Mouse (Mus musculus): ENCODE results near the gene Mettl16. TPM values are rescaled to one million over a fixed set of nuclear protein-coding genes. Genes with fewer than 3 reads are reported as not detected.

Gene Mettl16
- polyA plus RNA-seq, 2 experiments = 9.3 to 14.6 TPM

GRCm38 (mm10) chr11:74771650-74772049 is 1.0 kb downstream of the Mettl16 start:
- TF ChIP-seq EP300 (IDR thresholded peaks at IDR 0.05; ENCODE audit: low read depth) (no peak), CTCF (IDR thresholded peaks at IDR 0.05; ENCODE audit: low read depth) (no peak)
- WGBS (ENCODE audit: insufficient replicate concordance) = 48% methylated on average over 4 of the region's 4 CpGs
- Histone ChIP-seq H3K9ac (replicated peaks) (no peak overlapping the region; the same call in 1 of the 2 replicates), H3K4me2 (ENCODE audit: low read depth) (peak overlapping the region; percentile 84), H3K4me1 (replicated peaks; ENCODE audit: control insufficient read depth in 2 of 2, insufficient read depth in 2 of 2, low read length in 1 of 2) (peaks cover 12 to 14% of the 10 kb centered on the region in 2 experiments), H3K27ac (no peak overlapping the region), H3K9me3 (ENCODE audit: control insufficient read depth, low read length) (no peaks in the 10 kb centered on the region), H3K36me3 (replicated peaks; ENCODE audit: control insufficient read depth, insufficient read depth, low read depth) (peaks cover 8% of the 10 kb centered on the region), H3K27me3 (ENCODE audit: control insufficient read depth, insufficient read depth, low read length) (no peaks in the 10 kb centered on the region), H3K4me3 (ENCODE audit: insufficient read depth in 1 of 2, low read depth in 2 of 2, low read length in 2 of 2) (peak overlapping the region; percentile 94; a peak in 3 of 4 replicates)
- no peak for DNase-seq (ENCODE audit: low read depth in 3 of 3, low spot score in 3 of 3)
- ATAC-seq (ENCODE audit: insufficient read depth) = no peak

- H3K4me1 ChIP-seq (replicated peaks; ENCODE audit: control insufficient read depth in 2 of 2, insufficient read depth in 2 of 2, low read length in 1 of 2) = peaks cover 12 to 14% of the 10 kb centered on the region in 2 experiments
- H3K4me2 ChIP-seq (ENCODE audit: low read depth) = peak overlapping the region; percentile 22
- H3K9ac ChIP-seq (replicated peaks) = no peak overlapping the region
- DNase-seq (ENCODE audit: low read depth in 3 of 3, low spot score in 3 of 3) (no peak), ATAC-seq (ENCODE audit: insufficient read depth) (no peak)
- peaks cover 8% of the 10 kb centered on the region for H3K36me3 ChIP-seq (replicated peaks; ENCODE audit: control insufficient read depth, insufficient read depth, low read depth)
- no peaks in the 10 kb centered on the region for H3K9me3 ChIP-seq (ENCODE audit: control insufficient read depth, low read length)
- 63% methylated on average over 2 of the region's 2 CpGs for WGBS (ENCODE audit: insufficient replicate concordance)
- H3K4me3 ChIP-seq (ENCODE audit: insufficient read depth in 1 of 2, low read depth in 2 of 2, low read length in 2 of 2) = no peak overlapping the region
- TF ChIP-seq EP300 (IDR thresholded peaks at IDR 0.05; ENCODE audit: low read depth) (no peak), CTCF (IDR thresholded peaks at IDR 0.05; ENCODE audit: low read depth) (no peak)
- H3K27ac ChIP-seq = no peak overlapping the region
- H3K27me3 ChIP-seq (ENCODE audit: control insufficient read depth, insufficient read depth, low read length) = no peaks in the 10 kb centered on the region
Observed at GRCm38 (mm10) chr11:74772386-74772785, 1.8 kb downstream of the Mettl16 start.

- TF ChIP-seq CTCF (IDR thresholded peaks at IDR 0.05; ENCODE audit: low read depth) (no peak), EP300 (IDR thresholded peaks at IDR 0.05; ENCODE audit: low read depth) (no peak)
- WGBS (ENCODE audit: insufficient replicate concordance) = 75% methylated on average over 4 of the region's 4 CpGs
- ATAC-seq (ENCODE audit: insufficient read depth) (no peak), DNase-seq (ENCODE audit: low read depth in 3 of 3, low spot score in 3 of 3) (no peak)
- no peaks in the 10 kb centered on the region for H3K9me3 ChIP-seq (ENCODE audit: control insufficient read depth, low read length)
- no peaks in the 10 kb centered on the region for H3K27me3 ChIP-seq (ENCODE audit: control insufficient read depth, insufficient read depth, low read length)
- no peak overlapping the region for H3K9ac ChIP-seq (replicated peaks)
- no peak overlapping the region for H3K4me2 ChIP-seq (ENCODE audit: low read depth)
- peaks cover 26% of the 10 kb centered on the region for H3K36me3 ChIP-seq (replicated peaks; ENCODE audit: control insufficient read depth, insufficient read depth, low read depth)
- no peak overlapping the region for H3K27ac ChIP-seq
- no peak overlapping the region for H3K4me3 ChIP-seq (ENCODE audit: insufficient read depth in 1 of 2, low read depth in 2 of 2, low read length in 2 of 2)
- H3K4me1 ChIP-seq (replicated peaks; ENCODE audit: control insufficient read depth in 2 of 2, insufficient read depth in 2 of 2, low read length in 1 of 2) = no peaks in the 10 kb centered on the region
Observed at GRCm38 (mm10) chr11:74792874-74793273, 22.2 kb downstream of the Mettl16 start.

GRCm38 (mm10) chr11:74800658-74801057 is 30.0 kb downstream of the Mettl16 start:
- Histone ChIP-seq H3K27me3 (ENCODE audit: control insufficient read depth, insufficient read depth, low read length) (no peaks in the 10 kb centered on the region), H3K27ac (no peak overlapping the region), H3K9ac (replicated peaks) (no peak overlapping the region), H3K4me2 (ENCODE audit: low read depth) (no peak overlapping the region), H3K36me3 (replicated peaks; ENCODE audit: control insufficient read depth, insufficient read depth, low read depth) (peaks cover 12% of the 10 kb centered on the region), H3K4me3 (ENCODE audit: insufficient read depth in 1 of 2, low read depth in 2 of 2, low read length in 2 of 2) (no peak overlapping the region), H3K4me1 (replicated peaks; ENCODE audit: control insufficient read depth in 2 of 2, insufficient read depth in 2 of 2, low read length in 1 of 2) (no peaks in the 10 kb centered on the region), H3K9me3 (ENCODE audit: control insufficient read depth, low read length) (no peaks in the 10 kb centered on the region)
- DNase-seq (ENCODE audit: low read depth in 3 of 3, low spot score in 3 of 3) = no peak
- TF ChIP-seq CTCF (IDR thresholded peaks at IDR 0.05; ENCODE audit: low read depth) (no peak), EP300 (IDR thresholded peaks at IDR 0.05; ENCODE audit: low read depth) (no peak)
- ATAC-seq (ENCODE audit: insufficient read depth) = no peak
- 62% methylated on average over 4 of the region's 4 CpGs for WGBS (ENCODE audit: insufficient replicate concordance)

GRCm38 (mm10) chr11:74804081-74804627 is 33.5 kb downstream of the Mettl16 start:
- ATAC-seq (ENCODE audit: insufficient read depth) (no peak), DNase-seq (ENCODE audit: low read depth in 3 of 3, low spot score in 3 of 3) (no peak)
- 76% methylated on average over 3 of the region's 3 CpGs for WGBS (ENCODE audit: insufficient replicate concordance)
- Histone ChIP-seq H3K9me3 (ENCODE audit: control insufficient read depth, low read length) (no peaks in the 10 kb centered on the region), H3K27me3 (ENCODE audit: control insufficient read depth, insufficient read depth, low read length) (no peaks in the 10 kb centered on the region), H3K9ac (replicated peaks) (no peak overlapping the region), H3K4me1 (replicated peaks; ENCODE audit: control insufficient read depth in 2 of 2, insufficient read depth in 2 of 2, low read length in 1 of 2) (no peaks in the 10 kb centered on the region), H3K4me3 (ENCODE audit: insufficient read depth in 1 of 2, low read depth in 2 of 2, low read length in 2 of 2) (no peak overlapping the region), H3K36me3 (replicated peaks; ENCODE audit: control insufficient read depth, insufficient read depth, low read depth) (peaks cover 8% of the 10 kb centered on the region), H3K4me2 (ENCODE audit: low read depth) (no peak overlapping the region), H3K27ac (no peak overlapping the region)
- TF ChIP-seq CTCF (IDR thresholded peaks at IDR 0.05; ENCODE audit: low read depth) (no peak), EP300 (IDR thresholded peaks at IDR 0.05; ENCODE audit: low read depth) (no peak)
